Mouse (Mus musculus): Measurements from ENCODE around the gene Snx9. TPM values are rescaled to one million over a fixed set of nuclear protein-coding genes. Genes with fewer than 3 reads are reported as not detected.

The Snx9 gene
- polyA plus RNA-seq, 1 experiment: 35.2 TPM

GRCm38 (mm10) chr17:5977921-5978504, 136.9 kb downstream of the Snx9 start:
- H3K4me1 ChIP-seq: peaks cover 82% of the 10 kb centered on the region
- H3K4me3 ChIP-seq (replicated peaks): peak overlapping the region; percentile 81

GRCm38 (mm10) chr17:5978505-5979077, 137.5 kb downstream of the Snx9 start:
- Histone ChIP-seq H3K27me3 (replicated peaks) (peaks cover 35% of the 10 kb centered on the region), H3K4me1 (peaks cover 83% of the 10 kb centered on the region), H3K9me3 (no peaks in the 10 kb centered on the region), H3K36me3 (replicated peaks; ENCODE audit: low read length) (peaks cover 9% of the 10 kb centered on the region), H3K4me3 (replicated peaks) (peak overlapping the region; percentile 81)
- TF ChIP-seq GATA1 (IDR thresholded peaks at IDR 0.05; ENCODE audit: borderline replicate concordance, low read length) (no peak), FLI1 (IDR thresholded peaks at IDR 0.05; ENCODE audit: low read length) (no peak)

More at GRCm38 (mm10) chr17:5977921-5978504, 136.9 kb downstream of the Snx9 start:
- no peaks in the 10 kb centered on the region for H3K9me3 ChIP-seq
- peaks cover 9% of the 10 kb centered on the region for H3K36me3 ChIP-seq (replicated peaks; ENCODE audit: low read length)
- no peak for TF ChIP-seq FLI1 (IDR thresholded peaks at IDR 0.05; ENCODE audit: low read length)
- no peak for TF ChIP-seq GATA1 (IDR thresholded peaks at IDR 0.05; ENCODE audit: borderline replicate concordance, low read length)
- peaks cover 35% of the 10 kb centered on the region for H3K27me3 ChIP-seq (replicated peaks)

GRCm38 (mm10) chr17:5980860-5981259, 139.7 kb downstream of the Snx9 start:
- Histone ChIP-seq H3K4me1 (peaks cover 91% of the 10 kb centered on the region), H3K27me3 (replicated peaks) (peaks cover 33% of the 10 kb centered on the region), H3K4me3 (replicated peaks) (no peak overlapping the region)

More at GRCm38 (mm10) chr17:5980860-5981259, 139.7 kb downstream of the Snx9 start:
- H3K36me3 ChIP-seq (replicated peaks; ENCODE audit: low read length): peaks cover 9% of the 10 kb centered on the region
- no peak for TF ChIP-seq GATA1 (IDR thresholded peaks at IDR 0.05; ENCODE audit: borderline replicate concordance, low read length)
- TF ChIP-seq FLI1 (IDR thresholded peaks at IDR 0.05; ENCODE audit: low read length): no peak
- H3K9me3 ChIP-seq: no peaks in the 10 kb centered on the region

Other genes starting within 250 kb of the Snx9 start
- gene Synj2, start 100.0 kb downstream of the Snx9 start, polyA plus RNA-seq (2012; ENCODE audit: insufficient read depth, low replicate concordance): 4.1 and 4.3 TPM in 2 replicates
- 0.44 TPM in 1 of 2 replicates, not detected in the other for gene Serac1, start 238.4 kb downstream of the Snx9 start, polyA plus RNA-seq (2012; ENCODE audit: insufficient read depth, low replicate concordance)
- gene Gtf2h5, start 238.5 kb downstream of the Snx9 start, polyA plus RNA-seq (2012; ENCODE audit: insufficient read depth, low replicate concordance): 3.9 TPM in 1 of 2 replicates, not detected in the other